Mouse (Mus musculus) heart, postnatal 0 days (tissue): Measurements from ENCODE around the gene Depdc5. TPM values are rescaled to one million over a fixed set of nuclear protein-coding genes. Genes with fewer than 3 reads are reported as not detected.

Experiments
- ATAC-seq: fragments of 200-750 bp; cut with Nextera tagmentation; 2 replicates; pipeline ENCODE4 v1.8.0; 2017; ENCODE audit warnings: low read depth, moderate number of reproducible peaks, moderate library complexity; ENCODE audit not compliant: insufficient read depth
- DNase-seq: peaks from one replicate; pipeline ENCODE4 v3.0.0-alpha.2; 2016; ENCODE audit warnings: low spot score
- H3K27ac ChIP-seq: fragments of 300-500 bp; sonication (generic); 2 replicates; pipeline ENCODE4 v1.5.1; 2014; ENCODE audit warnings: low read depth, mild to moderate bottlenecking
- H3K27me3 ChIP-seq: fragments of 300-500 bp; sonication (generic); 2 replicates; pipeline ENCODE4 v1.6.1; 2014; ENCODE audit warnings: low read length, mixed read lengths; ENCODE audit not compliant: control insufficient read depth, insufficient read depth
- H3K36me3 ChIP-seq: fragments of 300-500 bp; sonication (generic); replicated peaks from 2 replicates; pipeline ENCODE4 v1.6.1; 2014; ENCODE audit warnings: low read length, mixed read lengths; ENCODE audit not compliant: control insufficient read depth, insufficient read depth
- H3K4me1 ChIP-seq: fragments of 300-500 bp; sonication (generic); 2 replicates; pipeline ENCODE4 v1.6.1; 2014; ENCODE audit warnings: antibody characterized with exemption; ENCODE audit not compliant: control insufficient read depth, insufficient read depth
- H3K4me2 ChIP-seq: fragments of 300-500 bp; sonication (generic); 2 replicates; pipeline ENCODE4 v1.6.1; 2014; ENCODE audit warnings: low read depth, mild to moderate bottlenecking, low read length, moderate library complexity
- H3K4me3 ChIP-seq: fragments of 300-500 bp; sonication (generic); 2 replicates; pipeline ENCODE4 v1.5.1; 2014; ENCODE audit warnings: low read depth, low read length
- H3K9ac ChIP-seq: fragments of 300-500 bp; sonication (generic); replicated peaks from 2 replicates; pipeline ENCODE4 v1.6.1; 2014; ENCODE audit warnings: low read depth, low read length, mixed read lengths
- H3K9me3 ChIP-seq: fragments of 300-500 bp; sonication (generic); replicated peaks from 2 replicates; pipeline ENCODE4 v1.6.1; 2016; ENCODE audit warnings: low read length; ENCODE audit not compliant: control insufficient read depth
- CTCF ChIP-seq: IDR thresholded peaks from 2 replicates; pipeline ENCODE4 v1.5.1; 2016; ENCODE audit warnings: antibody characterized with exemption, control low read depth, low read depth
- EP300 ChIP-seq: IDR thresholded peaks from 2 replicates; pipeline ENCODE4 v1.6.1; 2016; ENCODE audit warnings: antibody characterized with exemption, low read depth
- WGBS: fragments of 180-500 bp; shearing (Covaris S2); extraction: QIAGEN DNeasy Blood & Tissue Kit; methylation state at CpG from one replicate; pipeline ENCODE4 v1.1.7; 2014; 5-methylcytosine and 5-hydroxymethylcytosine counted together
- polyA plus RNA-seq: library from polyadenylated mRNA; unstranded; fragments of >200 nt; fragmentation: Nextera tagmentation; extraction: Ambion mirVana; gene quantifications from 2 replicates; pipeline ENCODE4 v1.2.1, GENCODE M21; 2015
- total RNA-seq: library from RNA; depleted of rRNA; stranded (reverse); fragments of >200 nt; gene quantifications from 2 replicates; pipeline ENCODE4 v1.2.3, GENCODE M21; 2014; ENCODE audit warnings: low replicate concordance

The Depdc5 gene
- total and polyA plus RNA-seq, 2 experiments from 2014 or later: 5.9 to 58.4 TPM

- no peaks in the 10 kb centered on the region for H3K36me3 ChIP-seq
- TF ChIP-seq EP300: no peak
- TF ChIP-seq CTCF: no peak
- no peak for DNase-seq
- H3K9ac ChIP-seq: no peak overlapping the region
- no peaks in the 10 kb centered on the region for H3K27me3 ChIP-seq
- H3K4me3 ChIP-seq: no peak overlapping the region
- no peak overlapping the region for H3K4me2 ChIP-seq
- ATAC-seq: no peak
- no peaks in the 10 kb centered on the region for H3K9me3 ChIP-seq
- H3K27ac ChIP-seq: no peak overlapping the region
- peaks cover 10% of the 10 kb centered on the region; the same call in 1 of the 2 replicates for H3K4me1 ChIP-seq
- WGBS: 42% methylated on average over 5 of the region's 5 CpGs
Measured at GRCm38 (mm10) chr5:33015579-33015978, 152.1 kb downstream of the Depdc5 start.

GRCm38 (mm10) chr5:33018189-33018560, 154.7 kb downstream of the Depdc5 start:
- TF ChIP-seq EP300: no peak; the same call in 1 of the 2 replicates
- no peak for TF ChIP-seq CTCF
- Histone ChIP-seq H3K4me2 (peak overlapping the region; percentile 71), H3K4me1 (peaks cover 25% of the 10 kb centered on the region), H3K27ac (peak overlapping the region; percentile 100), H3K9me3 (no peaks in the 10 kb centered on the region), H3K9ac (peak overlapping the region; percentile 69), H3K27me3 (no peaks in the 10 kb centered on the region), H3K36me3 (0 out of 2 replicates have a peak, but pooled peaks cover 3% of the 10 kb centered on the region), H3K4me3 (peak overlapping the region; percentile 93)
- DNase-seq (peak; percentile 67), ATAC-seq (peak; percentile 45)
- 2% methylated on average over 15 of the region's 15 CpGs for WGBS

DNA sequence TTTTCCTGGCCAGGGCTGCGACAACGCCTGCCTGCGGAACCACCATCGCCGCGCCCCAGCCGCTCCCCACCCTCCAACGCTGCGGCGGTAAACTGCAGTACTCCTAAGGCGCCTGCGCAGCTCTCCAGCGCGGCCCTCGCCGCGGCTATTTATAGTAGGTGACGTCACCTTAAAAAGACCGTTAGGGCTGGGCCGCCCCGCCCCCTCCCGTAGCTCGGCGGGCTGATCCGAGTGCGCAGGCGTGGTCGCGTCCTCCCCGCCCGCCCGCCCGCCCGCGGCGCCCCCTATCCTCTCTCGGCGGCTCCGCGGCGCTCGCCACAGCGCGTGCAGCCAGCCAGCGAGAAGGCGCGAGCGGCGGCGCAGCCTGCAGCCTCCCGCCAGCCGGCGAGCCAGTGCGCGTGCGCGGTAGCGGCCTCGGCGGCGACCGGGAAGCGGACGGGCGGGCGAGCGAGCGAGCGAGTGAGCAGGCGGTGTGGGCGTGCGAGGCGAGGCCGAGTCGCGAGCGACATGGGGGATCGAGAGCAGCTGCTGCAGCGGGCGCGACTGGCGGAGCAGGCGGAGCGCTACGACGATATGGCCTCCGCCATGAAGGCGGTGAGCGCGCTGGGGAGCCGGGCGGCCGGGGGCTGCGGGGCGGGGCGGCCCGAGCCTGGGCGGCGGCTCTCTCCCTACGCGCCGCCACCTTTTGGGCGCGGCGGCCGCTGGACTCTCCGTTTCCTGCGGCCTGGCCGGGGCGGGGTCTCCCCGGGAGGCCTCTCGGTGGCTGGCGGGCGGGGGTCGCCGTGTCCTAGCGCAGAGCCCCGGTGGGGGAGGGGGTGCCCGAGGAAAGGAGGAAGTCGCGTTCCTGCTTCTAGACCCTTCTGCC, 155.3 kb downstream of the Depdc5 start, which contains the start of gene Ywhah:
Ywhah (plus strand) TSS at position 256 of the 865 bp plus-strand sequence.
- TF ChIP-seq EP300 (no peak; the same call in 1 of the 2 replicates), CTCF (0 out of 2 replicates have a peak, but pooled peaks have one; percentile 6)
- Histone ChIP-seq H3K27me3 (no peaks in the 10 kb centered on the region), H3K27ac (peak within 1 kb of the TSS; percentile 100), H3K9ac (peak within 1 kb of the TSS; percentile 96), H3K4me3 (peak within 1 kb of the TSS; percentile 93), H3K4me2 (peak within 1 kb of the TSS; percentile 88), H3K4me1 (peaks cover 31% of the 10 kb centered on the region), H3K36me3 (0 out of 2 replicates have a peak, but pooled peaks cover 5% of the 10 kb centered on the region), H3K9me3 (no peaks in the 10 kb centered on the region)
- DNase-seq: peak; percentile 98
- ATAC-seq: peak; percentile 95
- WGBS: under 1% methylated on average over 100 of the region's 121 CpGs

DNA sequence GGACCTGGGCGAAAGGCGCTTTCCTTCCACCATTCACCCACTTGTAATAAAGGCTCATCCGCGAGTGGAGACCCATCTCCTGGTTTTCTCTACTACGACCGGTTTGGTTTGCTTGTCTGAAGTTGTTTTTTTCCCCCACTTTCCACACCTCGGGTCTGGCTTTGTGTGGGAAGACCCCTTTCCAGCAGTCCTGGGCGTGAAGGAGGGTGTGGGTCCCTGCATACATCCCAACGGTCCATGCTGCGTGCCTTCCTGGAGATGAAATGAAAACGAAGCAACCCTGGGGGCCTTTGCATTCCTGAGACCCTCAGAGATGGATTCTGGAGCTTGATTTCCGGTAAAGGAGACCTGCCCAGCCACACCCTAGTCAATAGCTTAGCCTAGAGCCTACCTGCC, 155.9 kb downstream of the Depdc5 start:
- Histone ChIP-seq H3K4me3 (peak overlapping the region; percentile 93), H3K4me2 (peak overlapping the region; percentile 88), H3K27ac (peak overlapping the region; percentile 100), H3K9me3 (no peaks in the 10 kb centered on the region), H3K4me1 (peaks cover 37% of the 10 kb centered on the region), H3K27me3 (no peaks in the 10 kb centered on the region), H3K9ac (peak overlapping the region; percentile 96), H3K36me3 (0 out of 2 replicates have a peak, but pooled peaks cover 8% of the 10 kb centered on the region)
- TF ChIP-seq CTCF (no peak), EP300 (no peak)
- no peak for ATAC-seq
- WGBS: under 1% methylated on average over 12 of the region's 12 CpGs
- no peak for DNase-seq

GRCm38 (mm10) chr5:33021622-33022021, 158.1 kb downstream of the Depdc5 start:
- TF ChIP-seq CTCF (peak; percentile 51), EP300 (no peak)
- WGBS: 77% methylated on average over 2 of the region's 2 CpGs
- Histone ChIP-seq H3K4me3 (no peak overlapping the region), H3K36me3 (0 out of 2 replicates have a peak, but pooled peaks cover 15% of the 10 kb centered on the region), H3K27me3 (no peaks in the 10 kb centered on the region), H3K27ac (no peak overlapping the region), H3K4me1 (peaks cover 37% of the 10 kb centered on the region), H3K4me2 (peak overlapping the region; percentile 7; the same call in 1 of the 2 replicates), H3K9me3 (no peaks in the 10 kb centered on the region), H3K9ac (no peak overlapping the region)
- ATAC-seq (no peak), DNase-seq (no peak)
